Mouse (Mus musculus) liver, adult (tissue): ENCODE measurements at regions not wholly inside any gene's neighbourhood (a gene's known extent, or its start where the extent isn't known, plus 50 kb on each side); places are given as distances from the start of the nearest gene placed in this dataset.
A peak's percentile ranks its signal among the peaks of the same experiment; 100 is the strongest.

ENCODE experiments used
- GATA4 ChIP-seq: IDR thresholded peaks from 2 replicates; pipeline ENCODE4 v1.6.1; 2014; ENCODE audit warnings: mild to moderate bottlenecking, low read length; ENCODE audit not compliant: insufficient replicate concordance

DNA sequence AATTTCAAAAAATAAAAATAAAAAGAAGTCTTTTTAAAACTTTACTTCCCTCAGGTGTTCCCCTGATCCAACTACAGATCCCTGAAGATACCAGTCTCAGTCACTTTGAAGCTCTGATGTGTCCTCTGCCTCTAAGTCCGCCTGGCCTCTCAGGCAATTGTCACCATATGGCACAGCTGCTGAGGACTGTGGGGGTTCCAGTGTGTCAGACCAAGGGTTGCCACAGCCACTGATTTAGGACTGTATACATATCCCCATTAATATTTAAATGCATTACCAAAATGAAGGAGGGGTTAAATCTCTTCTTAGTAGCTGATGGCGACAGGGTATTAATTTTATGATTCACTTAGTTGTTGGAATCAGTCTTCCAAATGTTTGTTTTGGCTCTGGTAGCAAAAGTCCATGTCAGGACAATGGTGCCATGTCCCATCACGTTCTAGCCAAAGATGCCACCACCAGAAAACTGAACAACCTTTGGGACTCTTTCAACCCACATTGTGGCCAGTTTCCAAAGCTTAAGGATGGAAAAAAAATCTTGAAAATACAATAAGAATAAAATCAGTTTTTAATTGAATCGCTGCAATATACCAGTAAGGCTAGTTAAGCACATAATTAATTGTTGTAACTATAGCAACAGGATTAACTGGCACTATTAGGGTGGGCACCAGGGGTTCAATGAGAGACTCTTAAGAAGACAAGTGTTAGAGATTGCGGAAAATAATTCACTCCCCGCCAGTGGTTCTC lies 62.5 kb downstream of the Arrdc4 start:
- TF ChIP-seq GATA4 = no peak

DNA sequence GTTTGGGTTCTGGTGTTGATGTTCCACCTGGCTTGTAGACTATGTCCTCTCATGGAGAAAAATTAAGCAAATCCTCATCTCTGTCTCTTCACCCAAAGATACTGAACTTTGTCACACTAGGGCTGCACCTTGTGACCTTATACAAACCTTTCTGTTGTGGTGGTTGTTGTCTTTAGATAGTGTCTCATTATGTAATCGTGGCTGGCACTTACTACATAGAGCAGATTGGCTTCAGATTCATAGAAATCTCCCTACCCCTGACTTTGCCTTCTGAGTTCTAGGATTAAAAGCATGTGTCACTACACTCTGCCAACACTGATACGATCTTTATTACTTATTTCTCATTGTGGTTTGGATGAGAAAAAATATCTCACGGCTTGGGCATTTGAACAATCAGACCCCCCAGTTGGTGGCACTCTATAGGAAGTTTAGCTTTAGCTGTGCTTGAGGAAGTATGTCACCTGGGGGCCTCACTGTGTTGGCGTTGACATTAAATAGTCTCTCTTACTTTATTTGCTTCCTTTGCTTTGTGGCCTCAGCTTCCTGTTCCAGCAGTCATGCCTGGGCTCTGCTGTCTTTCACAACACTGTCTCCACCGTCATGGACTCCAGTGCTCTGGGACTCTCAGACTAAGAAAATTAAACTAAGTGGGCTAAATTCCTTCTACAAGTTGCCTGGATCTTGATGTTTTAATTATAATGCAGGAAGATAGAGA lies 66.0 kb downstream of the Arrdc4 start:
- TF ChIP-seq GATA4 = peak; percentile 72; the same call in 1 of the 2 replicates

- peak; percentile 59; the same call in 1 of the 2 replicates for TF ChIP-seq GATA4
Measured at GRCm38 (mm10) chr7:68682318-68682728, 66.7 kb downstream of the Arrdc4 start.

GRCm38 (mm10) chr7:68679770-68680169 lies 69.3 kb downstream of the Arrdc4 start:
- no peak for TF ChIP-seq GATA4

DNA sequence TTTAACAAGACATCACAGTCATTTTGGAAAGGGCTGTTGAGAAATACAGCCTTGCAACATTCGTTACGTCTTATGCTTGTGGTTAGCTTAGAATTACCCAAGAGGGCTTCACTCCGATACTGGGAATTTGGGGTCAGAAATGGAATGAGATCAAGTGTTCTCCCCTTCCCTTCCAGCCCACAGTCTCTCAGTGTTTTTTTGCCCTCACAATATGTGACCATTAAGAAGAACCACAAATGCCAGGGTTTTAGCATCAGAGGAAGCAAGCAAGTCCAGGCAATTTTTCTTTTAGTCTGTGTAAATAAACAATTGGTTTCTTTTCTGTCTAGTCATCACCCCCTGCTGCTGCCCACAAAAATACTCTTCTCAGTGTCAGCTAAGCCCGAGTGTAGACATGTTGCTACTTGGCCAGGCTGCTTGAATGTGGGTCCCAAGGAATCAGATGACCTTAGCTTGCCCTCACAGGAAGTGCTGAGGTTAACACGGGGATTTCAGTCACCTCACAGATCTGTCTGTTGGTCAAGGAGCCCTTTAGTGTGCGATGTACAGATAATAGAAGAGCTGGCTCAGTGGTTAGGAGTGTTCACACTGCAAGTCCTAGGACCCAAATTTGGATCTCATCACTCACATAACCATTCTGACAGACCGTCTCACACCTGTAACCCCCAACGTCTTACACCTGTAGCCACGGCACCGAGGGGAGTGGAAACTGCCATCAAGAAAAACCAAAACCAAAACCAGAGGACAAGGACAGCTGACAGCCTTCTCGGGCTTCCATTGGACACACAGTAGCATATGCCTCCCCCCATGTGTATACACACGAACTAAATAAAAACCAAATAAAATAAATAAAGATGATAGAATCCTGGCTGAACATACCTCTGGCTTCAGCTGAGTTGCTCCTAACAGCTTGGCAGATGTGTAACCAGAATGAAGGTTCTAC lies 81.0 kb downstream of the Arrdc4 start:
- no peak for TF ChIP-seq GATA4

GRCm38 (mm10) chr7:68667215-68667614 lies 81.8 kb downstream of the Arrdc4 start:
- peak; percentile 59; the same call in 1 of the 2 replicates for TF ChIP-seq GATA4

GRCm38 (mm10) chr7:68656354-68656753 lies 92.7 kb downstream of the Arrdc4 start:
- TF ChIP-seq GATA4 = no peak

DNA sequence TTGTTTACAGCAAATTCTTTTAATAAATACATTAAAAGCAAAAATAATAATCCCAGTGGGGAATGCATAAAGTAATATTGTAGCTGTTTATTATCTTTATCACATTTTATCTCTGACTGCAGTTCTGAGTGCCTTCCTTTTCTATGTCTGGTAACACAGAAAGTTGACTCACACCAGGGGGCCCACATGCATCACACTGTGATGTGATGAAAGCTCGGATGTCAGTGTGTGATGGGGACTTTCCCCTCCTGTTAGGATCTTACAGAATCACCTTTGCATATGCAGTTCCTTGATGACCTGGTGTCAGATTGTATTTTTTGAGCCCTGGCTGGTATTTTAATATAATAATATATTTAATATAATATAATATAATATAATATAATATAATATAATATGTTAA lies 95.5 kb downstream of the Arrdc4 start:
- no peak for TF ChIP-seq GATA4

DNA sequence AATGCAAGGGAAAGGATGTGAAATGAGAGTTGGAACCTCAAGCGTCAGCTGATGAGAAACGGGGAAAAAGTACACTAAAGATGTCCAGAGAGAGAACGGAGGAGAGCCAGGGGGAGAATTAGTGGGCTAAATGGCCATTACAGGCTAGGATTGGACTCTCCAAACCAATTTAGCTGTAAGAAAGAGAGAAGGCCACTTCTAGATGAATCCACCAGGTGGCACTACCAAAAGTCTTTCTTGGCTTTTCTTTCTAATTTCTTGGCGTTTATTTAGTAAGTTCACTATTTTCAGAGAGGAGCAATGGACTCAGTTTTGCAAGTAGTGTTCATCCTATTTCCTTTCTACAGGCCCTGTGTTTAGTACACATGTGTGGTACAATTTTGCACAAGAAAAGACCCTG lies 97.6 kb downstream of the Arrdc4 start:
- no peak for TF ChIP-seq GATA4

GRCm38 (mm10) chr7:68637556-68638215 lies 111.4 kb downstream of the Arrdc4 start:
- no peak for TF ChIP-seq GATA4

GRCm38 (mm10) chr7:68621080-68621479 lies 128.0 kb downstream of the Arrdc4 start:
- TF ChIP-seq GATA4 = no peak

DNA sequence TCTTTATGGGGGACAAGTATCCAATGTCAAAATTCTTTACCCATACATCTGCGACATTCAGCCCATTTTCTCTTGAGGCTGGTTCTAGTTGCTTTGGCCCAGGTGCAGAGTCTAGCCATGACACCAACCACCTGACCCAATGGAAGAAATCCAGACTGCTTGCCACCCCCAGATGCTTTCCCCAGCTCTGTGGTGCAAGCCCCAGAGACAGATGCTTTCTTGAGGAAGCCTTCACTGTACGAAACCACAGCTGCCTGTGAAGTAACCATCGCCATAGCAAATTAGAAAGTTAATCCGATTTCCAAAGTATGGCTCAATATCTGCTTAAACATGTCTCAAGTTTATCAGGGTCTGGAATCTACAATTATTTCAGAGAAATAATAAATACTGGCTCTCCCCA lies 138.5 kb downstream of the Arrdc4 start:
- no peak for TF ChIP-seq GATA4

DNA sequence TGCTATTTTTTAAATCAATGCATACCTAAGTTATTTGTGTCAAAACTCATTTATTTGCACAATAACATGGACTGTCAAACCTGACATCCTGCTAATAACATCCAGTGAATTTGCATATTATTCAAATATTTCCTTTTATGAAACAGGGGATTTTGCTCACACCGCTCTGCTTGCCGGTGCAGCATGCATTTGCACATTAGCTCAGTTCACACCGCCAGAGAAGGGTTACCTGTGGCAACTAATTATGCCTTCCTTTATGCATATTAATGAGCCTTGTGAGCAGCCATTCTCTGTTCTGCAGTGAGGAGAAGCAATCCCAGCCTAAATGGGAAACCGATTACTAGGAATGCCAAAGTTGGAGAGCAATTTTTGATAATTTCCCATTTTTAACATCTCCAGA lies 141.9 kb downstream of the Arrdc4 start:
- no peak for TF ChIP-seq GATA4

- TF ChIP-seq GATA4 = no peak
Measured at GRCm38 (mm10) chr7:68606278-68606677, 142.8 kb downstream of the Arrdc4 start.

DNA sequence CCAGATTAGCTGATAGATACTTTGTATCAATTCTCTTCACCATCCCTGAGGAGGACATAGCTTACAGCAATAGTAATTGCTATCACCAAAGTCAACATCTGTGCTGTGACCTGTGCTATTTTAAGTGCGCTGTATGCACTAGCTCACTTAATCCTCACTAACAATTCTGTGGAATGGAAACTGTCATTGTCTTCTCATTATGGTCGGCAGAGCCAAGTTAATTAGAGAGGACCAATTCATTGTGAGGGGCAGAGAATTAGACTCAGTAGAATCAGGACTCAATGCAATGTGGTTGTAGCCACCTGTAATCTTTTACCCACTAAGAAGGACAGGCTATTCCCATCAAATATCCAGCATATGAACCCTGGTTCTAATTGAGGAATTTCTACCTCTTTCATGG lies 145.3 kb downstream of the Arrdc4 start:
- no peak for TF ChIP-seq GATA4
